Mouse (Mus musculus): ENCODE data around the gene Ifrd1.

The Ifrd1 gene

GRCm38 (mm10) chr12:40247976-40248375 lies 328 bp downstream of the Ifrd1 start:
- ChIA-PET CTCF (interaction anchor here in 3 of 4 experiments (0.6 to 0.7 kb wide), 3 partner anchors 10 to 568 kb away, joined by 3 to 4 read pairs (median 3); no protein-coding TSS in a partner anchor), POLR2A (interaction anchor here (0.5 to 12.1 kb wide), 13 partner anchors 8 to 978 kb away, joined by 3 to 162 read pairs (median 5); no protein-coding TSS in a partner anchor)

DNA sequence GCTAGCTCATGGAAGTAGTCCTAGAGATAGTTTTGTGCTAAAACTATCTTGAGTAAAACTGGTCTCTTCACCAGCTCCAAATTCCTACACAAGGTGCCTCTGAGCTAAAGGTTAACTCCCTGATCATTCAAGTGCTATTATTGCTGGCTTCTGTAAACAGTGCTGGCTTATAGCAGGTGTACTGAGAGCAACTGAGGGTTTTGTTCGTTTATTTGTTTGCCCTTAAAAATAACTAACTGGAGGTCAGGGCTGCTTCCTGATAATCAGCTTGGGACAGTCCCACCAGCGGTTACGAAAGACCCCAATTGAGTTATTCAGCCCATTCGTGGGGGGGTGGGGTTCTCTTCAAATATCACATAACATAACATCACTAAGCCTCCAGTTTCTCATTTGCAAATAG lies 920 bp downstream of the Ifrd1 start:
- ChIA-PET CTCF (interaction anchor here in 2 of 4 experiments (0.6 to 0.7 kb wide), 2 partner anchors 10 to 278 kb away, joined by 3 read pairs; no protein-coding TSS in a partner anchor), POLR2A (interaction anchor here (0.6 to 12.1 kb wide), 13 partner anchors 9 to 406 kb away, joined by 3 to 162 read pairs (median 4); partner anchors contain the start of genes Dock4 (in 1 of the 4) and Zfp277 (in 1 of the 4))

DNA sequence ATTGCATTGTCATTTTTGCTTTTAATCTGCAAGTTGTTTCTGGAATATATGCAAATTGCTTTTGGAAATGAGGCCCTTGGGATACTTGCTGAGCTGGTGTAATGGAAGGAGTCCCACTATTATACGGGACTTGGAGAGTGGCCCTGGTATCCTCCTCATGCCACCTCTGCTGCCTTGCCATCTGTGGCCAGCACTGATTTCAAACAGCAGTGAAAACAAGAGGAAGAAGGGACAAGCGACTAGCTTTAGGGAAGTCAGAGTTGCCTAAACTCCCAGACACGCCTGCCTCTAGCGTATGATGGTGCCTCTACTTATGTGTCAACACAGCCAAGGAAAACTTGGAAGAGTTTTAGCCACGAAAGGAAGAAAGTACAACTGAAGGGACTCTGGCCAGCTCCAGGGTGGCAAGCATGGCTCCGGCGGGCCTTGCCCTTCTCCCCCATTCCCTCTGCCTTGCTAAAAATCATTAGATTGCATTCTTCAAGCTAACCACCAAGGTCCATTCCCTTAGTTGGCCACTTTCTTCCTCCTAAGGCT lies 2.8 kb downstream of the Ifrd1 start:
- POLR2A ChIA-PET: interaction anchor here in 2 of 4 experiments (1.0 to 12.1 kb wide), 3 partner anchors 13 to 23 kb away, joined by 5 to 162 read pairs (median 7); no protein-coding TSS in a partner anchor

DNA sequence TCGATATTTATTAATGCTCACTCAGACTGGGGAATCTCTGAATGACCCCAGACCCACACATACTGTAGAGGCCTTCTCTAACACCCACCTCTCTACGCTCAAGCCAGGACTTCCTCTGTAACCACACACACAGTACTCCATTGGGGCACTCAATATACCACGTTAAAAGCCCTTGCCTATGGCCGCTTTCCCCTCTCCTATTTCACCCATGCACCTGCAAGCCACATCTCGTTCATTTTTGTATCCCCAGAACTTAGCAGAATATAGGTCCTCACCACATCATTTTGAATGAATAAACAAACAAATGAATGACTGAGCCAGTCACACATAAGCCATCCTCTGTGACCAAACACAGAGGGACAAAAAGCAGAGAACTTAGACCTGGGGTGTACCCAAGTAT lies 3.4 kb downstream of the Ifrd1 start:
- ChIA-PET CTCF (no interaction called here), POLR2A (interaction anchor here in 2 of 4 experiments (1.0 to 12.1 kb wide), 2 partner anchors 21 to 23 kb away, joined by 7 to 162 read pairs; no protein-coding TSS in a partner anchor)

More for the DNA sequence above, 2.8 kb downstream of the Ifrd1 start:
- CTCF ChIA-PET: interaction anchor here in 1 of 4 experiments (0.7 kb wide), 1 partner anchor 540 kb away, joined by 3 read pairs; no protein-coding TSS in a partner anchor

GRCm38 (mm10) chr12:40243821-40244221 lies 4.5 kb downstream of the Ifrd1 start:
- ChIA-PET POLR2A (interaction anchor here in 3 of 4 experiments (0.6 to 12.1 kb wide), 4 partner anchors 20 to 1074 kb away, joined by 4 to 162 read pairs (median 26); no protein-coding TSS in a partner anchor), CTCF (no interaction called here)

DNA sequence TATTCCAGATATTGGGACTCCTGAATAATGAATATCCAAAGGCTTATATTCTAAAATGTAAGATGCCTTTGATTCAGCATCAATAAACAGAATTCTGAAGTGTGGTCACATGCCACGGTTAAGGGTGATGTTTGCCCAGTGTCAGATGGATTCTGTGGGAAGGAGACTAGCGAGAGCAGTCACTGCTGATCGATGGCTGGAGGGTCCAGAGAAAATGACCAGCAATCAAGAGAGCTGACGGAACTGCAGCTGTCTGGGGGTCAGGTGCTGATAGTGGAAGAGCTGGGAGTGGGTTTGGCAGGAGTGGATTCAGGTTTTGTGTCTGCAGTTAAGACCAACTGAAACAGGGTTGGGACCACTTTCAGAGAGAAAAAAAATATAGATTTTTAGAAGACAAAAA lies 5.1 kb downstream of the Ifrd1 start:
- CTCF ChIA-PET: no interaction called here
- POLR2A ChIA-PET: interaction anchor here in 3 of 4 experiments (0.6 to 12.1 kb wide), 5 partner anchors 13 to 1075 kb away, joined by 4 to 162 read pairs (median 13); no protein-coding TSS in a partner anchor

GRCm38 (mm10) chr12:40239161-40239560 lies 9.1 kb downstream of the Ifrd1 start:
- ChIA-PET CTCF (no interaction called here), POLR2A (interaction anchor here in 1 of 4 experiments (12.1 kb wide), 1 partner anchor 16 kb away, joined by 162 read pairs; no protein-coding TSS in a partner anchor)

- CTCF ChIA-PET: no interaction called here
- POLR2A ChIA-PET: interaction anchor here in 1 of 4 experiments (1.0 kb wide), 1 partner anchor 9 kb away, joined by 4 read pairs; no protein-coding TSS in a partner anchor
These were observed 16.1 kb downstream of the Ifrd1 start for GRCm38 (mm10) chr12:40232231-40232630.

- POLR2A ChIA-PET: interaction anchor here in 2 of 4 experiments (1.0 to 1.4 kb wide), 2 partner anchors 8 to 9 kb away, joined by 4 to 6 read pairs; no protein-coding TSS in a partner anchor
- CTCF ChIA-PET: no interaction called here
These were observed 16.7 kb downstream of the Ifrd1 start for GRCm38 (mm10) chr12:40231632-40232031.

DNA sequence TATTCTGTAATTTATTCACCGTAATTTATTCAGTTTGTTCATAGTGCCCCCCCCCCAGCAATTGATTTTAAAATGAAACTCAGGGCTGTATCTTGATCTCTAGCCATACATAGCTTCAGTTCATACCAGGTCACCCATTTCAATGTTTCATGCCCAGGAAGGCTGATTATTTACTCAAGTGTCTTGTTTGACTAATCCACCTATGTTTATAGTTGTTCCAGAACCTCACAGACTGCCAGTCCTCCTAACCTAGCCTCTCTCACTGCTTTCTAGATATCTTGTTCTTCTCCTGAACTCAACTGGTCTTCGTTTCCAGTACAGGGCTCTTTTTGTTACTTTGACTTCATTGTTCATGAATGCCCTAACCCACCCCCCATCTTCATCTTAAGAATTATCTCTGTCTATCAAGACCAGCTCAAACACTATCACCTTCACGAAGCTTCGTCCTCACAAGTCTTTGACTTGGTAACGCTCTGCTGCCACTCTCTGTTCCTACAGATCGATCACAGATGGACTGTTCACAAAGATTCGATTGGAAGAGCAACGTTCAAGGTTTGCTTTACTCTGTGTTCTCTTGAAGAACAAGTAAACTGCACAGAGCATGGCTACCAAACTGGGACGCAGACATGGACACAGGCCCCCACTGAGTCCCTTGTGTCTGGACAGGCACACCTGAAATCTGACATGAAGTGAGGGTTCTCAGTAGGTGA lies 24.0 kb downstream of the Ifrd1 start:
- POLR2A ChIA-PET: interaction anchor here (0.6 to 12.9 kb wide), 31 partner anchors 7 to 1445 kb away, joined by 3 to 460 read pairs (median 9); partner anchors contain the start of genes Ifrd1 (in 3 of the 4), Dock4 (in 1 of the 4), Etv1 (in 1 of the 4) and Lsmem1 (in 1 of the 4)

GRCm38 (mm10) chr12:40223676-40224075 lies 24.6 kb downstream of the Ifrd1 start:
- ChIA-PET POLR2A (interaction anchor here (0.5 to 12.9 kb wide), 97 partner anchors 8 to 1445 kb away, joined by 3 to 460 read pairs (median 5); partner anchors contain the start of genes Dock4 (in 3 of the 4), Ifrd1 (in 3 of the 4), Zfp277 (in 3 of the 4) and Lsmem1 (in 2 of the 4)), CTCF (interaction anchor here in 2 of 4 experiments (0.6 to 1.1 kb wide), 3 partner anchors 24 to 356 kb away, joined by 3 to 4 read pairs (median 3); no protein-coding TSS in a partner anchor)

More for the DNA sequence above, 24.0 kb downstream of the Ifrd1 start:
- CTCF ChIA-PET: interaction anchor here in 1 of 4 experiments (0.7 kb wide), 1 partner anchor 24 kb away, joined by 12 read pairs; no protein-coding TSS in a partner anchor

GRCm38 (mm10) chr12:40223082-40223619 lies 25.2 kb downstream of the Ifrd1 start:
- ChIA-PET CTCF (interaction anchor here in 3 of 4 experiments (0.6 to 2.3 kb wide), 6 partner anchors 15 to 357 kb away, joined by 3 to 7 read pairs (median 4); partner anchors contain the start of gene Lsmem1 (in 1 of the 3)), POLR2A (interaction anchor here (0.5 to 12.9 kb wide), 138 partner anchors 7 to 1858 kb away, joined by 3 to 460 read pairs (median 4); partner anchors contain the start of genes Dock4 (in 3 of the 4), Ifrd1 (in 3 of the 4), Zfp277 (in 3 of the 4) and Immp2l (in 2 of the 4))

DNA sequence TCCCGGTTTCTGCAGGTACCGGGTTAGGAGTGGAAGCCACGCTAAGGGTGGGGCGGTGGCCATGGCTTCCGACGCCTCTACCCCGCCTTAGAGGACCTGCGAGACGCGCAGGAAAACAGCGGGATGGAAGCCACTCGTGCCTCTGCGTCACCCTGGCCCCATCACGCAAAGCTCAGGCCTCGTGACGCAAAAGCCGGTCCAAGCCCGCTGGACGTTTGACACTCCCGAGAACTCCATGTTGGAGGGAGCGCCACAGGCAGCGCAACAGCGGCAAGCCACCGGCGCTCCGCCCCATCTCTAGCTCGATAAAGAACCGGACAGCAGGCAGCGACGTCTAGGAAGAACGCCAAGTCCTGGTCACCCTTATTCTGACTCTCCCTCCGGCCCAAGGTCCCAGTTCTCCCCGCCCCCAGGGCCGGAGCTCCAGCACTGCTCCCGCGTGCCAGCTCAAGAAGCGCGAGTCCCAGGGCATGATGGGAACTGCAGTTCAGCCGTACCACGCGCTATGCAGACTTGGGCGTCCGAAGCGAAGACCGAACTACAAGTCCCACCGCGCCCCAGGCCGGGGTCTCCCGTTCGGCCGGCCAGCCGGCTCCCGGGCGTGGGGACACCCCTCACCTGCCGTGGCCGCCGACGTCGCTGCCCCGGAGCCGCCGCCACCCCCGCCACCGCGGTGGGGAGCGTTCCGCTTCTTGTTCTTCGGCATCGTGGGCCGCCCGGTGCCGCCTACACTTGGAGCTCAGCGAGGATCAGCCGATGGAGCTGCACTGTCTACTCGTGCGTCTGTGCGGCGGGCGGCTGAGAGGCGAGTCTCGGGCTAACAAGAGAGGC lies 25.8 kb downstream of the Ifrd1 start:
- ChIA-PET CTCF (interaction anchor here in 3 of 4 experiments (0.6 to 2.3 kb wide), 6 partner anchors 14 to 35 kb away, joined by 3 to 7 read pairs (median 4); partner anchors contain the start of gene Lsmem1 (in 2 of the 3)), POLR2A (interaction anchor here (0.6 to 12.9 kb wide), 146 partner anchors 8 to 1858 kb away, joined by 3 to 460 read pairs (median 4); partner anchors contain the start of genes Dock4 (in 3 of the 4), Ifrd1 (in 3 of the 4), Zfp277 (in 3 of the 4) and Etv1 (in 2 of the 4))

- ChIA-PET POLR2A (interaction anchor here in 3 of 4 experiments (0.5 to 12.9 kb wide), 48 partner anchors 8 to 1165 kb away, joined by 3 to 460 read pairs (median 7); partner anchors contain the start of genes Ifrd1 (in 2 of the 3), Lsmem1 (in 2 of the 3), Dock4 (in 1 of the 3) and Immp2l (in 1 of the 3)), CTCF (interaction anchor here in 1 of 4 experiments (2.3 kb wide), 1 partner anchor 22 kb away, joined by 6 read pairs; no protein-coding TSS in a partner anchor)
These were observed 26.7 kb downstream of the Ifrd1 start for GRCm38 (mm10) chr12:40221611-40222010.

GRCm38 (mm10) chr12:40220896-40221295 lies 27.4 kb downstream of the Ifrd1 start:
- POLR2A ChIA-PET: interaction anchor here in 3 of 4 experiments (0.5 to 12.9 kb wide), 15 partner anchors 7 to 919 kb away, joined by 3 to 460 read pairs (median 46); partner anchors contain the start of genes Ifrd1 (in 2 of the 3) and Lsmem1 (in 2 of the 3)

DNA sequence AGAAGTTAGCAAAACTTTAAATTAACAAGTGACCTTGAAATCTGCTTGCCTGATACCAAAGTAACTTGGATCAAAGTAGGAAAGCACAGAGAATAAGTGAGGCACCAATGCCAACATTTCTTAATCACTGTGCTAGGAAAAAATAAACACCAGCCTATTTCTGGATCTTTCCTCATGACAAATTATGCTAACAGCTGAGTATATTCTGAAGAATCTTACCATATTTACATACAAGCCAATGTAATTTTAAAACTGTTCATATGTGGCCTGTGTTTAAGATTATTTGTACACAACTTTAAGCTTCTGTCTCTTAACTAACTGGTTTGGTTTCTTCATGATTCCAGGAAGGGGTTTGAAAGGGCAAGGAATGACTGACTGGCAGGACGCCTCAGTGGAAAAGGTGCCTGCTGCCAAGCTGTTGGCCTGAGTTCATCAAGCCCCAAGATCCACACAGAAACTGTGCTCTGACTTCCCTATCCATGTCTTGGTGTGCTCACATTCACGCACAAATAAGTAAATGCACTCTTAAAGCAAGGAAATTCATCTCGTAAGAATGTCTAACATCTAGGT lies 28.2 kb downstream of the Ifrd1 start:
- ChIA-PET CTCF (no interaction called here), POLR2A (interaction anchor here in 3 of 4 experiments (0.7 to 12.9 kb wide), 8 partner anchors 13 to 919 kb away, joined by 3 to 460 read pairs (median 54); partner anchors contain the start of genes Lsmem1 (in 2 of the 3) and Ifrd1 (in 1 of the 3))

More at GRCm38 (mm10) chr12:40220896-40221295, 27.4 kb downstream of the Ifrd1 start:
- CTCF ChIA-PET: no interaction called here

Measured in embryonic stem cell, embryonic (primary cell).